Mouse (Mus musculus): Measurements from ENCODE around the gene Ppp6r3. TPM values are rescaled to one million over a fixed set of nuclear protein-coding genes. Genes with fewer than 3 reads are reported as not detected.

Ppp6r3 gene
- polyA plus RNA-seq (2012) = 68.9 and 79.8 TPM in 2 replicates

DNA sequence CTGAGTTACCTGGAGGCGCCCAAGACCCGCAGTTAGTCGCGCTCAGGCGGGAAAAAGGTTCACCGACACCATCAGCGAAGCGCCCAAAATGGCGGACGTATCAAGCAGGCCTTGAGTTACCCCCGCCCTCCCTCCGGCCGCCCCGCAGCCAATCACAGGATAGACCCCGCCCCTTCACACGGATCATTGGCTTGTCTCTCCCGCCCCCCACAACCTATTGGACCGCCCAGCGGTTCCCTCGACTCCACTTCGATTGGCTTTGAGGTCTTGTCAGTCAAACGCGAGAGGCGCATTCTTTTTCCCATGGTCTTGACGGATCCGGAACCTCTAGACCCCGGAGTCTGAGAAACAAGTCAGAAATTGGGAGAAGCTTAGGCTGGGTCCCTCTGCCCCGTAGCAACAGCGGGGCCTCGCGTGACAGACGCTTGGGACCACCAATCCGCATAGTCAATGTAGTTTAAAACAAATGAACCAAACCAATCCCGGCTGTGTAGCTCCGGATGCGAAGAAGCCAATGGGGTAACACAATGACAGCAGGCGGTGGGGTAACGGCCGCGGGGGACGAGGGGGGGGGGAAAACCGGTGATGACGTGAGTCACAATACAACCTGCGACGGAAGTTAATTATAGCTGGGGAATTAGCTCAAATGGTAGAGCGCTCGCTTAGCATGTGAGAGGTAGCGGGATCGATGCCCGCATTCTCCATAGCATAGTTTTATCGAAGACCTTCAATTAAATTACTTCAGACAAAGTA lies at the start of gene Ppp6r3:
TSS of gene Ppp6r3 (minus strand) at position 118 of the 753 bp plus-strand sequence.

DNA sequence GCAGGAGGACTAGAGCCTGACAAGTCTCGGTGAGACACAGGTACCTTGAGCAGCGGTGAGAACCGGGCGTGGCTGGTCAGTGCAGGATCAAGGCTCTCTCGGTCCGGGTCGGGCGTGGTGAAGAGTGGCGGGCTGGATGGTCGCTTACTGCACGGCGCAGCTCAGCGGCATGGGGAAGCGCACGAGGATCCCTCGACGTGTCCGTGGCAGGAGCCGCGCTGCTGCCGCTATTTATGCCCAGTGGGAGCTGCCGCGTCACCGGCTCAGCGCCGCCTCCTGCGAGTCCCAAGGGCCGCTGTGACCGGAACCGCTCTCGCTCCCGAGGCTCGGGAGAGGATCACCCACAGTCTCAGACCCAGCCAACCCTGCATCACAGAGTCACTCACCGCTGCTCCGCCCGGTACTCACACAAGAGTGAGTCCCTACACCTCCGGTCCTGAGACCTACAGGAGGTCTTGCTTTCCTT lies 161.2 kb downstream of the Ppp6r3 start, which contains the start of gene Gal:
TSS of gene Gal (minus strand) at position 277 of the 466 bp plus-strand sequence.

Other genes with a start within 250 kb of the Ppp6r3 start
- gene Tesmin, start 186.9 kb downstream of the Ppp6r3 start, polyA plus RNA-seq (2012) = 2.0 and 2.2 TPM in 2 replicates
- gene Gal, start 161.2 kb downstream of the Ppp6r3 start, polyA plus RNA-seq (2012) = 0.93 and 2.1 TPM in 2 replicates
- gene Lrp5, start 110.8 kb upstream of the Ppp6r3 start, polyA plus RNA-seq (2012) = 73.8 and 74.3 TPM in 2 replicates
- 11.5 and 12.4 TPM in 2 replicates for gene 1810055G02Rik, start 132.5 kb upstream of the Ppp6r3 start, polyA plus RNA-seq (2012)
- gene Kmt5b, start 191.7 kb upstream of the Ppp6r3 start, polyA plus RNA-seq (2012) = 8.5 and 15.4 TPM in 2 replicates

All from megakaryocyte-erythroid progenitor cell, adult 5 weeks (primary cell).